Mouse (Mus musculus) cerebellum, adult 11 months (tissue): ENCODE data around the gene Dqx1.

ENCODE experiments used
- DNase-seq: peaks from one replicate; pipeline ENCODE4 v3.0.0; 2022

Gene Dqx1

GRCm38 (mm10) chr6:83108762-83109668 lies 51.4 kb downstream of the Dqx1 start, which contains the start of gene Mrpl53:
Gene Mrpl53 (plus strand): TSS chr6:83109040.
- DNase-seq, result peak; percentile 76

- DNase-seq, result no peak
Measured at GRCm38 (mm10) chr6:83111510-83112136, 54.0 kb downstream of the Dqx1 start.

GRCm38 (mm10) chr6:83115011-83115671 lies 57.5 kb downstream of the Dqx1 start, which contains the start of gene Mogs:
Gene Mogs (plus strand): TSS chr6:83115496.
- DNase-seq, result peak; percentile 88

DNA sequence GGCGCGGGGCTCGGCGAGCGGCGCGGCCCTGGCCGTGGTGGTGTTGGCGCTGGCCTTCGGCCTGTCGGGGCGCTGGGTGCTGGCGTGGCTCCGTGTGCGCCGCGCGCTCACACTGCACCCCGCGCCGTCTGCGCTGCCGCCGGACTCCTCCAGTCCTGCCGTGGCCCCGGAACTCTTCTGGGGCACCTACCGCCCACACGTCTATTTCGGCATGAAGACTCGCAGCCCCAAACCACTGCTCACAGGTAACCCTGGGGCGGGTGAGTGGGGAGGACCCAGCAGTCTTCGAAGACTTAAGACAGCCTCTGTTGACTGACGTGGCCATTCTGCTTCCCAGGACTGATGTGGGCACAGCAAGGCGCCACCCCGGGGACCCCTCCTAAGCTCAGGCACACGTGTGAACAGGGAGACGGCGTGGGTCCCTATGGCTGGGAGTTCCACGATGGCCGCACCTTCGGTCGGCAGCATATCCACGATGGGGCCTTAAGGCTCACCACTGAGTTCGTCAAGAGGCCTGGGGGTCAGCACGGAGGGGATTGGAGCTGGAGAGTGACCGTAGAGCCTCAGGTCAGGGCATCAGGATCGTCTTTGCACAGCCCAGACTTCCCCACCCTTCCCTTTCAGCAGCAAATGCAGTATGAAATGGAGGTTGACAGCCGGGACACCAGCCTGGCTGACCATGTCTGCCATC lies 58.2 kb downstream of the Dqx1 start:
- DNase-seq, result no peak

- no peak for DNase-seq
Measured at GRCm38 (mm10) chr6:83116373-83117164, 58.9 kb downstream of the Dqx1 start.
